Comparison of ENCODE assay signal across 33 mouse cellular contexts in genomic region chr2:181684713-181685112, GRCm38 (mm10). TPM values are rescaled to one million over a fixed set of nuclear protein-coding genes. Genes with fewer than 3 reads are reported as not detected.
"Had no signal": no experiment of that assay in that cellular context is flagged by ENCODE, and none has a peak within 500 bp of the region (broad histone marks: within the 10 kb centered on the region; RNA-seq: fewer than 3 reads in every experiment).

No protein-coding gene starts in this region.

- H3K27ac ChIP-seq: kidney, embryonic 15.5 days; left cerebral cortex, adult 2 months; liver, embryonic 13.5 days; macrophage; midbrain, embryonic 12.5 days; neural tube, embryonic 13.5 days; stomach, embryonic 15.5 days had no signal

- DNase-seq: kidney, adult 11 months; kidney, adult 8-10 months; kidney, postnatal 10 days; kidney, postnatal 36 days; layer of hippocampus, postnatal 36 days; liver, embryonic 13.5 days; lung, adult 2 months; right cerebral cortex, adult 18-20 months; right cerebral cortex, postnatal 14 days; right cerebral cortex, postnatal 4 days; thymus, adult 18-20 months; thymus, postnatal 25 days had no signal

- H3K27me3 ChIP-seq: kidney, embryonic 15.5 days; neural tube, embryonic 13.5 days; stomach, embryonic 15.5 days had no signal

- H3K9me3 ChIP-seq: kidney, embryonic 15.5 days; liver, embryonic 13.5 days; midbrain, embryonic 12.5 days; neural tube, embryonic 13.5 days; stomach, embryonic 15.5 days had no signal

- H3K9ac ChIP-seq: kidney, embryonic 15.5 days; liver, embryonic 13.5 days; midbrain, embryonic 12.5 days; neural tube, embryonic 13.5 days; stomach, embryonic 15.5 days had no signal

- ATAC-seq: midbrain, embryonic 16.5 days had no signal

- H3K4me3 ChIP-seq: kidney, embryonic 15.5 days; left cerebral cortex, adult 2 months; liver, embryonic 13.5 days; midbrain, embryonic 12.5 days; myocyte; neural tube, embryonic 13.5 days; stomach, embryonic 15.5 days had no signal

RNA-seq across cellular contexts. Expression of gene Sox18, which starts 13.3 kb away (rescaled TPM):
- total RNA-seq: megakaryocyte-erythroid progenitor cell, adult 5-6 weeks; monocyte, adult 5-6 weeks; neutrophil, adult 5-6 weeks had no signal
- polyA plus RNA-seq: macrophage had no signal

RNA-seq across cellular contexts. Expression of gene Lkaaear1, which starts 13.5 kb away (rescaled TPM):
- total RNA-seq: layer of hippocampus, adult 8-10 months; layer of hippocampus, postnatal 10 days; layer of hippocampus, postnatal 36 days; left cerebral cortex, adult 2 months; left cerebral cortex, postnatal 10 days; left cerebral cortex, postnatal 36 days; liver, adult 2 months; megakaryocyte-erythroid progenitor cell, adult 5-6 weeks; monocyte, adult 5-6 weeks; neutrophil, adult 5-6 weeks had no signal
- polyA plus RNA-seq: limb, embryonic 11.5 days; limb, embryonic 14.5 days; liver, adult 2 months; liver, embryonic 13.5 days; liver, embryonic 16.5 days; lung, adult 2 months; lung, embryonic 16.5 days; macrophage; midbrain, embryonic 12.5 days; midbrain, embryonic 16.5 days; myocyte; neural tube, embryonic 13.5 days; stomach, embryonic 15.5 days had no signal

RNA-seq across cellular contexts. Expression of gene Gm29797, which starts 27.9 kb away (rescaled TPM):
- total RNA-seq: layer of hippocampus, postnatal 10 days; liver, adult 2 months; megakaryocyte-erythroid progenitor cell, adult 5-6 weeks; monocyte, adult 5-6 weeks; neutrophil, adult 5-6 weeks had no signal
- polyA plus RNA-seq: liver, adult 2 months; liver, embryonic 13.5 days; lung, adult 2 months; macrophage; midbrain, embryonic 12.5 days; myocyte; neural tube, embryonic 13.5 days; testis, adult 2 months had no signal
